Mouse (Mus musculus): ENCODE measurements around the gene Wfdc1. TPM values are rescaled to one million over a fixed set of nuclear protein-coding genes. Genes with fewer than 3 reads are reported as not detected.

The Wfdc1 gene
- polyA plus RNA-seq, 1 experiment from 2014 or later = 4.2 TPM

DNA sequence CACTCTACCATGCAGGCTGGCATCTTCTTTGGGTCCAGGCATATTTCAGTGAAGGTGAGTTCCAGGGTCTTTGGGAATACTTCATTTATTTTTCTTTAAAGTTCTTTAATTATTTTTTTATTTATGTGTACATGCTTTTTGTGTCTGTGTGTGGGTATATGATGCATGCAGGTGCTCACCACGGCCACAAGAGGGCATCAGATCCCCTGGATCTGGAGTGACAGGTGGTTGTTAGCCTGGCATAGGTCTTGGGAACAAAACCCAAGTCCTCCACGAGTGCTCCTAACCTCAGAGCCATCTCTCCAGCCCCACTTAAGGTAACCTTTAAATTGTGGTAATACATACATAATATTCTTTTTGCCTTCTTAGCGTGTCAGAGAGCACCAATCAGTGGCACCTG, 20.0 kb upstream of the Wfdc1 start:
- Histone ChIP-seq H3K4me3 (replicated peaks; ENCODE audit: low read length) (no peak overlapping the region), H3K36me3 (ENCODE audit: control insufficient read depth, insufficient read depth) (no peaks in the 10 kb centered on the region), H3K9ac (replicated peaks; ENCODE audit: low read depth, low read length) (no peak overlapping the region), H3K27ac (ENCODE audit: low read length) (no peak overlapping the region), H3K9me3 (ENCODE audit: control insufficient read depth, low read length) (no peaks in the 10 kb centered on the region; the same call in 1 of the 2 replicates), H3K4me2 (ENCODE audit: low read length) (no peak overlapping the region), H3K4me1 (replicated peaks; ENCODE audit: control insufficient read depth, insufficient read depth, low read length) (no peaks in the 10 kb centered on the region), H3K27me3 (replicated peaks; ENCODE audit: control insufficient read depth, insufficient read depth, low read length) (no peaks in the 10 kb centered on the region)
- ATAC-seq = no peak
- WGBS = 78% methylated on average over 3 of the region's 3 CpGs

DNA sequence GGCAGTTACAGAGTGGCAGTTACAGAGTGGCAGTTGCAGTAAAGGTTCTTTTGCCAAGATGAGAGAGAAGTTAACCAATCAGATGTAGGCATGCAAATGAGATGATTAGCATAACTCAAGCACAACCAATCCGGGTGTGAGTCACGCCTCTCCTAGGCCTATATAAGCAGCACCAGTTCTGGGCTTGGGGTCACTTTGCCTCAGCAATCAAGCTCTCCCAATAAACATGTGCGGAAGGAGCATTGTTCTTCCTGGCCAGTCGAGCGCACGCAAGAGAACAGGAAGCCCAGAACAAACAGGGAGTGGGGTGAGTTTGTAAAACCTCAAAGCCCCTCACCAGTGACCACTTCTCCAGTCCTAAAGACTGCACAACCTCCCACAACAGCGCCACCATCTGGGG, 19.3 kb upstream of the Wfdc1 start:
- no peak for ATAC-seq
- no peaks in the 10 kb centered on the region for H3K36me3 ChIP-seq (ENCODE audit: control insufficient read depth, insufficient read depth)
- H3K4me3 ChIP-seq (replicated peaks; ENCODE audit: low read length) = no peak overlapping the region
- H3K4me1 ChIP-seq (replicated peaks; ENCODE audit: control insufficient read depth, insufficient read depth, low read length) = no peaks in the 10 kb centered on the region
- no peak overlapping the region for H3K4me2 ChIP-seq (ENCODE audit: low read length)
- no peaks in the 10 kb centered on the region; the same call in 1 of the 2 replicates for H3K9me3 ChIP-seq (ENCODE audit: control insufficient read depth, low read length)
- H3K27ac ChIP-seq (ENCODE audit: low read length) = no peak overlapping the region
- 82% methylated on average over 7 of the region's 7 CpGs for WGBS
- H3K9ac ChIP-seq (replicated peaks; ENCODE audit: low read depth, low read length) = no peak overlapping the region
- H3K27me3 ChIP-seq (replicated peaks; ENCODE audit: control insufficient read depth, insufficient read depth, low read length) = no peaks in the 10 kb centered on the region

DNA sequence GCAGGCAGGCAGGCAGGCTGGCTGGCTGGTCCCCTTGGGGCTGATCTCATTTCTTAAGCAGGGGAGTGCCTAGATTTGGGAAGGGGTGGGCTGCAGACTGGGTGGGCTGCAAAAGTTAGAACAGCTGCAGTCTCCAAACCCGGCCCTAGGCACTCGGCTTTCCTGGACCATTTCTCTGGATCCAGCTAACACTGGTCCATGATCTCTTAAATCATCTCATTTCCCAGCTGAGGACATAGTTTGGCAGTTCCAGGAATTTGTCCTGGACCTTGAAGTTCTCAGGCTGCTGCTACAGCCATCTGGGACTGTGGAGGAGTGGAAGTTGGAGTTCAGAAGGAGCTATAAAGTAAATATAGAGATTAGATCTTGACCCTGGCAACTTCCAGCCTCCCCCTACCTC, 14.8 kb upstream of the Wfdc1 start:
- no peaks in the 10 kb centered on the region for H3K27me3 ChIP-seq (replicated peaks; ENCODE audit: control insufficient read depth, insufficient read depth, low read length)
- H3K4me1 ChIP-seq (replicated peaks; ENCODE audit: control insufficient read depth, insufficient read depth, low read length) = no peaks in the 10 kb centered on the region
- no peak overlapping the region for H3K4me3 ChIP-seq (replicated peaks; ENCODE audit: low read length)
- no peaks in the 10 kb centered on the region for H3K36me3 ChIP-seq (ENCODE audit: control insufficient read depth, insufficient read depth)
- H3K27ac ChIP-seq (ENCODE audit: low read length) = no peak overlapping the region
- no peaks in the 10 kb centered on the region; the same call in 1 of the 2 replicates for H3K9me3 ChIP-seq (ENCODE audit: control insufficient read depth, low read length)
- no peak overlapping the region for H3K9ac ChIP-seq (replicated peaks; ENCODE audit: low read depth, low read length)
- H3K4me2 ChIP-seq (ENCODE audit: low read length) = no peak overlapping the region
- ATAC-seq = no peak
- WGBS = 74% methylated on average over 2 of the region's 2 CpGs

DNA sequence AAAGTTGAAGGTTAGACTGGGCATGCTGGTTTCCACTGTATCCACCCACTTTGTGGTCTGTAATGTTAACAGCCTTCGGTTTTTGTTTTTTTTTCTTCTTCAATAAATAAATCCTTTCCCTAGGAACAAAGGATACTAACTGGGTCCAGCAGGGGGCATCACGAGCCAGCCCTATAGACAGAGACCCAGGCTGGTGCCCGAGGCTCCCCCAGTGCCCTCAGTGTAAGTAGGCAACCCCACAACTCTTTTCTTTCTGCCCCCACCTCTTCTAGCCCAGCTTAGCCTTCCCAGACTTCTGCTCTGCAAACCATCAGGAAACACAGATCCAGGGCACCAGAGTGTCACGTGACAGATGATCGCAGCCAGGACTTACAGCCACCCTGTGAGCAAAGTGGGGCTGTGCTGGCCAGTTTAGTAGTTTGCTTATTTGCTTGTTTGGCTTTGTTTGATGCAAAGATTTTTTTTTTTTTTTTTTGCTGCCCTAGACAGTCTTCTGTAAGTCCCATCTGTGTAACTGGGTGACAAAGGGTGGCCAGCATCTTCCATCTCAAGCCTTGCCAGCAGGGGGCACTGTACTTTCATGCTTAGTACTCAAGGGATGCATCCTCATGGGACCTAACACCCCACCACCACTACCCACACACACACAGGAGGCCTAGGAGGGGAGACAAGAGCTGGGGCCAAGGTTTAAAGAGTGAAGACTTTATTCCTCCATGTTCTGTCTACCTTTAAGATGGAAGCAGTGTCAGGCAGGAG, 9.3 kb upstream of the Wfdc1 start:
- no peak for ATAC-seq
- Histone ChIP-seq H3K36me3 (ENCODE audit: control insufficient read depth, insufficient read depth) (no peaks in the 10 kb centered on the region), H3K9ac (replicated peaks; ENCODE audit: low read depth, low read length) (no peak overlapping the region), H3K4me1 (replicated peaks; ENCODE audit: control insufficient read depth, insufficient read depth, low read length) (peaks cover 5% of the 10 kb centered on the region; the same call in 1 of the 2 replicates), H3K27me3 (replicated peaks; ENCODE audit: control insufficient read depth, insufficient read depth, low read length) (no peaks in the 10 kb centered on the region), H3K4me2 (ENCODE audit: low read length) (no peak overlapping the region), H3K27ac (ENCODE audit: low read length) (no peak overlapping the region), H3K9me3 (ENCODE audit: control insufficient read depth, low read length) (no peaks in the 10 kb centered on the region), H3K4me3 (replicated peaks; ENCODE audit: low read length) (no peak overlapping the region)
- WGBS = 58% methylated on average over 5 of the region's 5 CpGs

DNA sequence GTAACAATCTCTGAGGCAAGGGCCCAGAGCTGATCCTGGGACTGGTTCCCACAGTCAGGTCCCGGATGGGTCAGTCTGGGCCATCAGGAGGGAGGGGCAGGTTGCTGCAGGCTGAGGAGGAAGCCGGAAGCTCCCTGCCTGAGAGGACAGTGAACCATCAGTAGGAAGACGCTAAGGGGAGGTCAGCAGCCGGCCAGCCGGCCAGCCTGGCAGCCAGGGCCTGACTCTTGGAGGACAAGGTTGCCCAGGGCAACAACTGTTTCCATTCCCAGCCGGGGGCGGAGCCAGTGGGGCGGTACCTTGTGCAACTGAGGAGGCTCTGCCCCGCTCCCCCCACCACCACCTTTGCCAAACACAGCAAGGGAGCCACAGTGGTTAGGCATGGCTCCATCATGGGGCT, 5.1 kb upstream of the Wfdc1 start:
- ATAC-seq = no peak
- no peak overlapping the region for H3K4me3 ChIP-seq (replicated peaks; ENCODE audit: low read length)
- H3K27ac ChIP-seq (ENCODE audit: low read length) = no peak overlapping the region
- H3K9ac ChIP-seq (replicated peaks; ENCODE audit: low read depth, low read length) = no peak overlapping the region
- H3K4me1 ChIP-seq (replicated peaks; ENCODE audit: control insufficient read depth, insufficient read depth, low read length) = peaks cover 5% of the 10 kb centered on the region; the same call in 1 of the 2 replicates
- no peaks in the 10 kb centered on the region for H3K27me3 ChIP-seq (replicated peaks; ENCODE audit: control insufficient read depth, insufficient read depth, low read length)
- no peaks in the 10 kb centered on the region for H3K36me3 ChIP-seq (ENCODE audit: control insufficient read depth, insufficient read depth)
- 8% methylated on average over 9 of the region's 9 CpGs for WGBS
- H3K4me2 ChIP-seq (ENCODE audit: low read length) = no peak overlapping the region
- no peaks in the 10 kb centered on the region for H3K9me3 ChIP-seq (ENCODE audit: control insufficient read depth, low read length)

DNA sequence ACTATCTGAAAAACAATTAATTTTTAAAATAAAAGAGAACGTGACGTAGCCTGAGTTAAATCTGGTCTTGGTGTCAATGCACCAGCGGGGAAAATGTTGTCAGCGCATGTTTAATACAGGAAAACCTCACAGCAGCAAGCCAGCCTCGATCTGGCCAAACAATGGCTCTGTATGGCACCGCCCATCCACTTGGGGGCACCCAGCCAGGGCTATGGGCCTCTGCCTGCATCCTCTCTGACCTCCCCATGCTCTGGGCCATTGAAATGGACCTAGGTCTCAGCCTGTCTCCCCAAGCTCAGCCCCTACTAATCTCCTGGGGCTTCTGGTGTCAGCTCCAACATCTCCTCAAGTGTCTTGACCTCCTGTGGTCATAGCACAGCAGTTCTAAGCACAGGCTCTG, 4.3 kb upstream of the Wfdc1 start:
- no peaks in the 10 kb centered on the region for H3K27me3 ChIP-seq (replicated peaks; ENCODE audit: control insufficient read depth, insufficient read depth, low read length)
- ATAC-seq = no peak
- no peak overlapping the region for H3K4me3 ChIP-seq (replicated peaks; ENCODE audit: low read length)
- H3K4me1 ChIP-seq (replicated peaks; ENCODE audit: control insufficient read depth, insufficient read depth, low read length) = peaks cover 5% of the 10 kb centered on the region; the same call in 1 of the 2 replicates
- 60% methylated on average over 6 of the region's 6 CpGs for WGBS
- H3K4me2 ChIP-seq (ENCODE audit: low read length) = no peak overlapping the region
- H3K9me3 ChIP-seq (ENCODE audit: control insufficient read depth, low read length) = no peaks in the 10 kb centered on the region
- no peak overlapping the region for H3K27ac ChIP-seq (ENCODE audit: low read length)
- H3K36me3 ChIP-seq (ENCODE audit: control insufficient read depth, insufficient read depth) = no peaks in the 10 kb centered on the region
- no peak overlapping the region for H3K9ac ChIP-seq (replicated peaks; ENCODE audit: low read depth, low read length)

DNA sequence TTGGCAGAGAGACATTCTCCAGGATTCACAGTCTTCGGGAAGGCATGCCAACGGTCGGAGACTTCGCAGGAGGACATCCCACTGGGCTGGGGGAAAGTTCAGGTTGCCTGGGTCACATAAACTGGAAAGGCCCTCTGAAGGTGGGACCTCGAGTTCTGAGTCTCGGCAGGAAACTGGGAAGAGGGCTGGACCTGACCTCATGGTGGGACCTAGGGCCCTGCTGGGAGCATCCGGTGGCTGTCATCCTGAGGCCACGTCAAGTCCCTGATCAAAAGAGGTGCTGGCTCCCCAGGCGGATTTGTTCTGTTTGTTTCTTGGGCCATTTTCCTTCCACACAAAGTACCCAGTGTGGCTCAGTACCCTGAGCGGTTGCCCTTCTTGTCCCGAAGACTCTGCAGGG, 2.7 kb upstream of the Wfdc1 start:
- Histone ChIP-seq H3K9me3 (ENCODE audit: control insufficient read depth, low read length) (no peaks in the 10 kb centered on the region), H3K4me1 (replicated peaks; ENCODE audit: control insufficient read depth, insufficient read depth, low read length) (peaks cover 5% of the 10 kb centered on the region; the same call in 1 of the 2 replicates), H3K36me3 (ENCODE audit: control insufficient read depth, insufficient read depth) (no peaks in the 10 kb centered on the region), H3K27me3 (replicated peaks; ENCODE audit: control insufficient read depth, insufficient read depth, low read length) (no peaks in the 10 kb centered on the region), H3K4me3 (replicated peaks; ENCODE audit: low read length) (no peak overlapping the region), H3K9ac (replicated peaks; ENCODE audit: low read depth, low read length) (no peak overlapping the region), H3K27ac (ENCODE audit: low read length) (no peak overlapping the region), H3K4me2 (ENCODE audit: low read length) (no peak overlapping the region)
- 79% methylated on average over 11 of the region's 11 CpGs for WGBS
- no peak for ATAC-seq

DNA sequence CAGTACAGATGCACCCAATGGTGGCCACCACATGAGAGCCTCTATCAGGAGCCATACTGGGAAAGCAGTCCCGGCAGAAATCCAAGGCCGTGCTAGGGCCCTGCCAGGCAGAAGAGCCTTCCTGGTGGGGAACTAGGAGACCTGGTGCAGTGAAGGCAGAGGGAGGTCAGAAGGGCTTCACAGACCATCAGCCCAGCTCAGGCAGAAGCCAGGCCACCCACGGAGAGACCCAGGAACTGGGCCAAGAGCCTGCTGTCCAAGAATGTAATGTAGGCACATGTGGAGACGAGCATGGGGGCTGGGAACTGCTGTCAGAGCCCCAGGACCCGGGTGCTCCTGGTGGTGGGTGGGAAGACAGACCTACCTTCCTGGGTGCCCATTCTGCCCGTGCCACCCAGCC, 895 bp upstream of the Wfdc1 start:
- no peak overlapping the region for H3K4me2 ChIP-seq (ENCODE audit: low read length)
- H3K4me3 ChIP-seq (replicated peaks; ENCODE audit: low read length) = no peak overlapping the region
- no peaks in the 10 kb centered on the region for H3K27me3 ChIP-seq (replicated peaks; ENCODE audit: control insufficient read depth, insufficient read depth, low read length)
- WGBS = 77% methylated on average over 6 of the region's 6 CpGs
- H3K9me3 ChIP-seq (ENCODE audit: control insufficient read depth, low read length) = no peaks in the 10 kb centered on the region
- no peak overlapping the region for H3K27ac ChIP-seq (ENCODE audit: low read length)
- no peak for ATAC-seq
- H3K36me3 ChIP-seq (ENCODE audit: control insufficient read depth, insufficient read depth) = no peaks in the 10 kb centered on the region
- no peak overlapping the region for H3K9ac ChIP-seq (replicated peaks; ENCODE audit: low read depth, low read length)
- H3K4me1 ChIP-seq (replicated peaks; ENCODE audit: control insufficient read depth, insufficient read depth, low read length) = peaks cover 5% of the 10 kb centered on the region; the same call in 1 of the 2 replicates

DNA sequence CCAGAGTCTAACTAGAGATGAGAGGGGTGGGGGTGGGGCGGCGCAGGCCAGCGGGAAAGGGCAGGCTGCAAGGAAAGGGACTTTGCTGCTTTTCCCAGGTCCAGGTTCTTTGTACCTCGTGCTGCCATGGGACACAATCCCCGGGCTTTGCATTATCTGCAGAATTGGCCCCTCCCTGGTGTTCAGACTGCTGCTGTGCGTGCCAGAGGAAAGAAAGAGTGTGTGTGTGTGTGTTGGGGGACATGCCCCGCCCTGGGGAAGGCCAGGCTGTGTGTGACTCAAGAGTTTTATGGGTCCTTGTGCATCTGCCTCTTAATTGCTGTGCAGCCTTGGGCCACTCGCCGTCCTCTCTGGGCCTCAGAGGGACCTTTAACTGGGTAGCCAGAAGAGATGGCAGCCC, 2.3 kb downstream of the Wfdc1 start:
- Histone ChIP-seq H3K9me3 (ENCODE audit: control insufficient read depth, low read length) (no peaks in the 10 kb centered on the region), H3K36me3 (ENCODE audit: control insufficient read depth, insufficient read depth) (no peaks in the 10 kb centered on the region), H3K27me3 (replicated peaks; ENCODE audit: control insufficient read depth, insufficient read depth, low read length) (no peaks in the 10 kb centered on the region), H3K4me3 (replicated peaks; ENCODE audit: low read length) (no peak overlapping the region), H3K4me1 (replicated peaks; ENCODE audit: control insufficient read depth, insufficient read depth, low read length) (peaks cover 3% of the 10 kb centered on the region; the same call in 1 of the 2 replicates), H3K4me2 (ENCODE audit: low read length) (no peak overlapping the region), H3K9ac (replicated peaks; ENCODE audit: low read depth, low read length) (no peak overlapping the region), H3K27ac (ENCODE audit: low read length) (no peak overlapping the region)
- no peak for ATAC-seq
- 55% methylated on average over 9 of the region's 9 CpGs for WGBS
